Mouse (Mus musculus) cerebellum, adult 8-10 months (tissue): ENCODE results near the gene Folr2.

Source experiments
- DNase-seq: peaks from one replicate; pipeline ENCODE4 v3.0.0; 2022

Gene Folr2

GRCm38 (mm10) chr7:101857094-101857493 lies at the start of gene Folr2:
TSS of gene Folr2 (minus strand) at chr7:101857194.
- DNase-seq = no peak

GRCm38 (mm10) chr7:101906696-101907095 lies 49.7 kb upstream of the Folr2 start:
- no peak for DNase-seq

GRCm38 (mm10) chr7:101906287-101906681 lies 49.3 kb upstream of the Folr2 start, which contains the start of gene Tomt:
TSS of gene Tomt (minus strand) at chr7:101906359.
- DNase-seq = no peak

- peak; percentile 99 for DNase-seq
Observed at GRCm38 (mm10) chr7:101905561-101906286, 48.7 kb upstream of the Folr2 start, which contains the start of gene Lamtor1. TSS of gene Lamtor1 (plus strand) at chr7:101905904.

GRCm38 (mm10) chr7:101902846-101903245 lies 45.9 kb upstream of the Folr2 start:
- DNase-seq = no peak

- DNase-seq = no peak
Observed at GRCm38 (mm10) chr7:101901969-101902368, 45.0 kb upstream of the Folr2 start.

GRCm38 (mm10) chr7:101900331-101901097 lies 43.5 kb upstream of the Folr2 start:
- no peak for DNase-seq

- DNase-seq = peak; percentile 95
Observed at GRCm38 (mm10) chr7:101896104-101897066, 39.4 kb upstream of the Folr2 start.

- no peak for DNase-seq
Observed at GRCm38 (mm10) chr7:101895695-101896094, 38.7 kb upstream of the Folr2 start.

- no peak for DNase-seq
Observed at GRCm38 (mm10) chr7:101888460-101888859, 31.5 kb upstream of the Folr2 start.

GRCm38 (mm10) chr7:101886274-101886673 lies 29.3 kb upstream of the Folr2 start:
- no peak for DNase-seq

GRCm38 (mm10) chr7:101884160-101884559 lies 27.2 kb upstream of the Folr2 start:
- DNase-seq = no peak

GRCm38 (mm10) chr7:101882413-101883154 lies 25.6 kb upstream of the Folr2 start:
- DNase-seq = no peak

- no peak for DNase-seq
Observed at GRCm38 (mm10) chr7:101880855-101881254, 23.9 kb upstream of the Folr2 start.

GRCm38 (mm10) chr7:101875978-101876377 lies 19.0 kb upstream of the Folr2 start:
- DNase-seq = no peak

- DNase-seq = no peak
Observed at GRCm38 (mm10) chr7:101871296-101871695, 14.3 kb upstream of the Folr2 start.

GRCm38 (mm10) chr7:101870629-101871028 lies 13.6 kb upstream of the Folr2 start, which contains the start of gene Folr1:
TSS of gene Folr1 (minus strand) at chr7:101870788.
- DNase-seq = no peak

GRCm38 (mm10) chr7:101869163-101869500 lies 12.1 kb upstream of the Folr2 start:
- no peak for DNase-seq

GRCm38 (mm10) chr7:101868241-101869162 lies 11.5 kb upstream of the Folr2 start:
- DNase-seq = no peak

GRCm38 (mm10) chr7:101867482-101867881 lies 10.5 kb upstream of the Folr2 start:
- no peak for DNase-seq
